Mouse (Mus musculus) megakaryocyte-erythroid progenitor cell, adult 5-6 weeks (primary cell): ENCODE measurements around the gene P2ry14. TPM values are rescaled to one million over a fixed set of nuclear protein-coding genes. Genes with fewer than 3 reads are reported as not detected.

ENCODE experiments used
- total RNA-seq, 2 experiments: library from RNA; stranded (forward) in 1 of 2; stranded (reverse) in 1 of 2; fragments of 200-1000, 215-1000 nt in 1 of 2; fragments of >200 nt in 1 of 2; fragmentation: Nextera tagmentation in 1 of 2; gene quantifications; 2 replicates each; pipeline ENCODE4 v1.2.3; 2014 to 2017

P2ry14 gene
- total RNA-seq, 2 experiments from 2014 or later: 0.23 to 1.0 TPM

Other genes starting within 250 kb of the P2ry14 start
- gene Med12l, start 147.8 kb downstream of the P2ry14 start, total RNA-seq (2014; fragmentation: Nextera tagmentation): 3.5 and 8.4 TPM in 2 replicates
- 4.5 and 5.4 TPM in 2 replicates for gene Med12l, start 147.8 kb downstream of the P2ry14 start, total RNA-seq (2017)
- gene Gpr171, start 51.8 kb downstream of the P2ry14 start, total RNA-seq (2014; fragmentation: Nextera tagmentation): 0.83 and 2.6 TPM in 2 replicates
- gene Gpr171, start 51.8 kb downstream of the P2ry14 start, total RNA-seq (2017): 3.4 and 7.8 TPM in 2 replicates
- gene Gpr87, start 41.5 kb upstream of the P2ry14 start, total RNA-seq (2014; fragmentation: Nextera tagmentation): not detected in 2 replicates
- gene Gpr87, start 41.5 kb upstream of the P2ry14 start, total RNA-seq (2017): not detected in 2 replicates
- gene P2ry13, start 57.3 kb upstream of the P2ry14 start, total RNA-seq (2014; fragmentation: Nextera tagmentation): not detected in 2 replicates
- gene P2ry13, start 57.3 kb upstream of the P2ry14 start, total RNA-seq (2017): 0.15 TPM in 1 of 2 replicates, not detected in the other
- gene P2ry12, start 109.3 kb upstream of the P2ry14 start, total RNA-seq (2014; fragmentation: Nextera tagmentation): not detected in 2 replicates
- gene P2ry12, start 109.3 kb upstream of the P2ry14 start, total RNA-seq (2017): not detected in 2 replicates
- gene Igsf10, start 190.8 kb upstream of the P2ry14 start, total RNA-seq (2014; fragmentation: Nextera tagmentation): 0.04 TPM in 1 of 2 replicates, not detected in the other
- 0.19 TPM in 1 of 2 replicates, not detected in the other for gene Igsf10, start 190.8 kb upstream of the P2ry14 start, total RNA-seq (2017)